Mouse (Mus musculus): Measurements from ENCODE around the gene Crlf1.
A peak's percentile ranks its signal among the peaks of the same experiment; 100 is the strongest.

The Crlf1 gene

GRCm38 (mm10) chr8:70469295-70469916 lies 23.6 kb upstream of the Crlf1 start:
- no peak for DNase-seq (ENCODE audit: low spot score)

- no peak for DNase-seq (ENCODE audit: low spot score)
These were observed 23.0 kb upstream of the Crlf1 start for GRCm38 (mm10) chr8:70469938-70470337.

- DNase-seq (ENCODE audit: low spot score): no peak
These were observed 21.1 kb upstream of the Crlf1 start for GRCm38 (mm10) chr8:70471856-70472255.

DNA sequence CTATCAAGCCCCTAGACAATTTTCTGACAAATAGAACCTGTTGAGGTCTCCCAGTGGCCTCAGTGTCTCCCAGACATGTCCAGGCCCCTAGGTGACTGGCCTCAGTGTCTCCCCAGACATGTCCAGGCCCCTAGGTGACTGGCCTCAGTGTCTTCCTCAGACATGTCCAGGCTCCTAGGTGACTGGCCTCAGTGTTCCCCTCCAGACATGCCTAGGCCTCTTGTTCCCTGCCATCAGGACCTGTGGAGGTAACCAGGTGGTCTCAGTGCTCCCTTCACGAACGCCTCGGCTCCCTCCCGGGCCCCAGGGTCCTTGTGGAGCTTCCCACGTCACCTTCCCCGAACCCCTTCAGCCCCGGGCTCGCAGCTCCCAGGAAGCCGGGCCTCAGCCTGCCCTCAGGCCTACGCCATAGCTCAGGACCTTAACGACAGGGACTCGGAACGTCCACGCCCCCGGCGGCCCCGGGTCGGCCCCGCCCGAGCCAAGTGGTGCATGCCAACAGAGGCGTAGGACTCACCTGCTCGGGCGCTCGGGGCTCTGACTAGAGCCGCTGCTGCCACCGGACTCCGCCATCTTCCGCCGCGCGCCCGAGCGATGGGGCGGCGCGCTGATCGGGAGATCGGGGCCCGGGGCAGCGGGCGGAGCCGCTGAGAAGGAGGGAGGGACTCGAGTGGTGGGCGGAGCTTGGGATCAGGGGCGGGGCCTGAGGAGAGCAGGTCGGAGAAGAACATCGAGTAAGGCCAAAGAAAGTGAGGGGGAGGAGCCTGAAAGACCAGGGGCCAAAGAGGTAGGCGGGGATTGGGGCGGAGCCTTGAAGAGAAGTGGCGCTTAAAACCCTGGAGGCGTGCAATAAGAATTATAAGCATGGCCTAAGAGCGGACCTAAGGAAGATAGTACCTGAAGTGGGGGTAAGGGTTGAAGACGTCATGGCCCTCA lies 16.4 kb upstream of the Crlf1 start, which contains the start of gene Klhl26:
Gene Klhl26, minus strand, starts transcription at position 636 of the 936 bp plus-strand sequence.
- DNase-seq (ENCODE audit: low spot score): peak; percentile 68

GRCm38 (mm10) chr8:70477269-70477982 lies 15.5 kb upstream of the Crlf1 start:
- DNase-seq (ENCODE audit: low spot score): no peak

DNA sequence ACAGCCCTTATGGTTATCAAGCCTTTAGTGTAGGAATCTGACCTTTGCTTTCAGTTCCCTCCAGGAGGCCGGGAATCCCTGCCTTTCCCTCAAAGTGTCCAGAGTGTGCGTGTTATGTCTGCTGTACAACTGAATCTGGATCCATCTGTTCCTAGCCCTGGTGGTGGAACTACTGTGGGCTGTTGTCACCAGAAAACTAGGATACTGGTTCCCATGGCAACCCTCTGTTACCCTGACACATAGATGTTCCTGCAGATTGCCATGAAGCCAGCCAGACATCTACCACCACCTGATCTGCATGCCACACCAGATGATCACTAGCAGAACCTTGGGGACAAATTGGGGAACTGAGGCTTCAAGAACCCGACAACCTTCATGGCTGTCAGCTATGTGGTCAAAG lies 11.1 kb upstream of the Crlf1 start:
- peak; percentile 81 for DNase-seq (ENCODE audit: low spot score)

GRCm38 (mm10) chr8:70482943-70483342 lies 10.0 kb upstream of the Crlf1 start:
- DNase-seq (ENCODE audit: low spot score): no peak

- no peak for DNase-seq (ENCODE audit: low spot score)
These were observed 6.7 kb upstream of the Crlf1 start for GRCm38 (mm10) chr8:70486191-70486681.

DNA sequence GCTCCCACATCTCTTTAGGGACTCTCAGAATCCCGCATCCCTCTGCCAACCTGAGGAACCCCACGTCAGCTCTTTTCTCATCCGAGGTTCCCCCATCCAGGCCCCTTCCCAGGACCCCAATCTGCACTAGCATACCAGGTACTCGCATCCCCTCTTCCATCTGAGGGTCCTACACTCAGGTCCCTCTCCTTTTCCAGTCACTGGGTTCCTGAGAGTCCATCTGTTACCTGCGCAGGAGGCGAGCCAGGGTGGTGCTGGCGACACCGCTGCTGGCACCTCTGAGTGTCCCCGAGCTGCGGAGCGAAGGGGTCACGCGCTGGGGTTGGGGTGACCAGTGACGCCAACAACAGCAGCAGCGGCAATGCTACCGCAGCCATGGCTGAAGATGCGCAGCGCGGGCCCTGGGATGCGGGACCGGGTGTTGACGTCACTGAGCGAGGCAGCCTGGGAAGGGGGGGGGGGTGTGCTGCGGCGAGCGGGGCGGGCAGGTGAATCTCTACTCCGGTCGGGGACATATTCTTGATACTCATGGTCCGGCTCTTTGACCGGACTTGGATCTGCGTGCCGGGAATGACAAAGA lies 5.9 kb upstream of the Crlf1 start, which contains the start of gene Tmem59l:
Gene Tmem59l, minus strand, starts transcription at position 418 of the 580 bp plus-strand sequence.
- no peak for DNase-seq (ENCODE audit: low spot score)

DNA sequence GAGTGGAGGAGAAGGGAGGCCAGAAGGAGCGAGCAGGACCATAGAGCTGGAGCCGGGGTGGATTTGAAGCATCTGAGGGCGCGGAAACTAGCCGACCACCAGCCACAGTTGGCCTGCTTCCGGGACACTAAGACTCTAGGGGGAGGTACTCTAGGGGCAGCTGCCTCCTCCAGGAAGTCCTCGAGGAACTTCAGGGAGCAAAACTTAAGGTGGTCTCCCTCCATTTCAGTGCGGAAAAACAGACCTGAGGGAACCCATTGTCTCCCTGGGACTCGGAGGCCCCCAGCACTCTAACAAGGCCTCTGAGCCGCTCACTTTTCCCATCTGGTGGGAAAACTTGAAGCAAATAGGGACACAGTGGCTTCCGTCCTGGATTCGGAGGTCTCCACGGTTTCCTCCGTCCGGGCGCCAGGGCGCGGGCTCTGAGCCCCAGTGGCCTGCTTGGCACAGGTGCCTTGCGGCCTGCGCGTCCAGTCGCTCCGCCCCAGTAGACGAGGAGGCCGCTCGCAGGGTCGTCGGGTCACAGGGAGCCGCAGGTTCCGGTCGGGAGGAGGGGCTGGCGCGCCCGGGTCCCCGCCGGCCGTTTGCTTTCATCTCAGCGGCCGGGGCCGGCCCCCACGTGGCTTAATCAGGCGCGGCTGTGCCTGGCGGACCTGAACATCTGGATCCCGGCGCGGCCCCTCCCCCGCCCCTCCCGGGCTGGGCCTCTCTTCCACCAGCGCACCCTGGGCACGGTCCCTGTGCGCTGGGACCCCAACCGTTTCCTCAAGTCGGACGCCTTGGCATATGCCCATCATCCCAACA lies 4.8 kb upstream of the Crlf1 start:
- no peak for DNase-seq (ENCODE audit: low spot score)

DNA sequence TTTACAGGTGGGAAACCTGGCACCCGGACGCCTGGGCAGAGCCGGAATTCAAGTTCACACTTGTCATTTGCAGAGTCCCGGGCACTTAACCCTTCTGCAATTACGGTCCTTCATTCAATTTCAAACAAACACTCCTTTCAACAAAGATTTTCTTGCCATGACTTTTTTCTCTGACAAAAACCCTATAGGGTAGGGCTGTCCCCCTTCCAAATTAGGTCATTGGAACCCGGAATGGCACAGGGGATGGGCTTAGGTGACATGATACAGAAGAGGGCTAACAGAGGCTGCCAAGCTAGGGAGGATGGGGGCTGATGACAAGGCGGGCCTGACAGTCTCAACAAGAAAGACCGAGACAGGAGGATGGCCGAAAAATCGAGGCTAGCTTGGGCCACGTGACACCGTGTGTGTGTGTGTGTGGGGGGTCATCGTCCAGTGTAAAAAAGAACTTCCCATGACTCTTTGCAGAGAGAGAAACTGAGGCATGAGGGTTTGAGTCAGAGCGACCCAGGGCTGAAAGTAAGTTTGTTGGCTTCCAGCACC lies 4.0 kb upstream of the Crlf1 start:
- no peak for DNase-seq (ENCODE audit: low spot score)

- DNase-seq (ENCODE audit: low spot score): no peak
These were observed 3.4 kb upstream of the Crlf1 start for GRCm38 (mm10) chr8:70489576-70489975.

GRCm38 (mm10) chr8:70490061-70490879 lies 2.7 kb upstream of the Crlf1 start:
- DNase-seq (ENCODE audit: low spot score): no peak

DNA sequence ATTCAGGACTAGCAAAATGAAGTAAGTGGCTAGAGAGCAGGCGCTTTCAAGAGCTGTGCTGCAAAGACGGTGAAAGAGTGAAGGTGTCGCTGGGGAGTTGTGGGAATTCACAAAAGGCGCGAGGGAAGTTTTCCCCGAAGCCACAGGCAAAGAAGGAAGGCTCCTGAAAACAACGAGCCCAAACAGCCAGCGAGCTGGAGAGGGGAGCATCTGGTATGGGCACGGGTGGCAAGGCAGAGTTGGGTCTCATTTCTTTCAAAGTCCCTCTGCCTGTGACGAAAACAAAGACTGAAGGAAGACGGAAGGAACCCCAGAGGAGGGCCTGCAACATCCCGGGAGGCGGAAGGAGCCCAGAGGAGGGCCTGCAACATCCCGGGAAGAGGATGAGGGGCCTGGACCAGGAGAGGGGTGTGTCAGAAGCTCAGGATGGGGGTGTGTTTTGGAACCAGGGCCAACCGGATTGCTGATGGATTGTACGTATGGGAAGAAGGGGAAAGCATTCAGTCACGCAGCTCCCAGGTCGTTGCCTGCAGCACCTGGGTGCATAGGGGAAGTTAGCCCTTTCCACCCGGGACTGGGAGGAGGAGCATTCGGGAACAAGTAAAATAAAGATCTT lies 2.0 kb upstream of the Crlf1 start:
- DNase-seq (ENCODE audit: low spot score): no peak

DNA sequence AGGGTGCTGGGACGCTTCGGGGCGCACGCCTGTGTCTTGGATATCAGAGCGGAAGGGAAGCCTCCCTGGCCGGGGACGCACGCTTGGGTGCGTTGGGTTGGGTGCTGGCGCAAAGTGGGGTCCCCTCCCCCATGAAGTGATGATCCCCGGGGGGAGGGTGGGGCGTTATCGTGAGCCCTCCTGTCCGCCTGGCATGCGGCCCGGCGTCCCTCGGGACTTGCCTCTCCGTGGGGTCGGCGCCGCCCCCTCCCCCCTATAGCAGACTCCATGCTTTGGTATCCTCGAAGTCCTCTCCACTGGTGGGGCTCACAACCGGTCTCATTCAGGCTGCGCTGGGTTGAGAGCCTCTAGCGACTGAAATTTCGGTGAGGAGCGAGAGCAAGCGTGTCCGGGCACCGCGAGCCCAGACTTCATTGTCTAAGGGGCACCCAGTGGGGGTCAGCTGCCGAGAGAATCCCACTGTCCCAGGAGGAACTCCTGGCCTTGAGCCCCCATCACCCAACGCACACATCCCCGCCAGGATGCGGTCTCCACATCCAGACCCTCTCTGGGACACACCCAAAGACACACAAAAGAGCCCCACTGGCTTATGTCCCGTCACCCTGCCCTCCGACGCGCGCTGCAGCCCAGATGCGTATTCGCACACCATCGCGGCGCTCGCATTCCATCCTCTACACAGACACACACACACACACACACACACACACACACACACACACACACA lies 896 bp downstream of the Crlf1 start:
- DNase-seq (ENCODE audit: low spot score): no peak

DNA sequence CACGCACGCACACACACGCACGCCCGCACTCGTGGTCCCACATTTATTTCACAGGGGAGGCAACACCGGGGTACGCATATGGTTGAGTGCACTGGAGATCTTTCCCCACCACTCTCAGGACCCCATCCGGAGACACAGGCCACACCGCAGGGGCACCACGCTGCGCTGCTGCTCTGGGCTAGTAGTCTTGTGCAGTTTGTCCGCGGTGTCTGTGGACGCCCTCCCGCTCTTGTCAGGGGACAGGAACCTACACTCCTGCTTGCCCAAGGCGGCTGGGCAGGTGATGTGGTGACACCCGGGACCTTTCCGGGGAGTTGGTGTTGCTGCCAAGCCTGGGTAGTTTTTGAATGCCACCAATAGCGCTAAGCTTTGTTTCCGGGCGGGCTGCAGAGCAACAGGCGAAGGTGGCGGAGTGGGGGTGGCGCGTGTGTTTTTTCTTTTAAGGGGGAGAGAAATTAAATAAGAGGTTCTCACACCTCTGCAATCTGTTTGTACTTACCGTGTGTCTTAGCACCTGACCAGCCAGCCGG lies 1.5 kb downstream of the Crlf1 start:
- no peak for DNase-seq (ENCODE audit: low spot score)

- no peak for DNase-seq (ENCODE audit: low spot score)
These were observed 2.2 kb downstream of the Crlf1 start for GRCm38 (mm10) chr8:70495001-70495770.

- DNase-seq (ENCODE audit: low spot score): no peak
These were observed 2.8 kb downstream of the Crlf1 start for GRCm38 (mm10) chr8:70495771-70496062.
